Mouse (Mus musculus): ENCODE measurements around the gene Prkci.

- TF ChIP-seq POLR2A (IDR thresholded peaks at IDR 0.05; ENCODE audit: borderline replicate concordance, low read depth, low read length) (no peak), CTCF (IDR thresholded peaks at IDR 0.05; ENCODE audit: low read depth, low read length) (no peak)
These were observed 72.9 kb downstream of the Prkci start for GRCm38 (mm10) chr3:31068482-31068881.

Data from bone marrow macrophage, adult 2 months (primary cell).